Mouse (Mus musculus): ENCODE measurements around the gene Zcchc2.

GRCm38 (mm10) chr1:106030886-106031285 is 40.7 kb downstream of the Zcchc2 start:
- TF ChIP-seq CTCF (conservative IDR thresholded peaks at IDR 0.05 in 1 of 2, IDR thresholded peaks at IDR 0.05 in 1 of 2; ENCODE audit: low read depth in 2 of 2, low read length in 2 of 2) (no peak), SMC3 (IDR thresholded peaks at IDR 0.05; ENCODE audit: low read depth, low read length) (no peak), E2F4 (IDR thresholded peaks at IDR 0.05; ENCODE audit: insufficient replicate concordance, low read depth, low read length) (no peak)

All from CH12.LX (cell line).